Mouse (Mus musculus) hindbrain, embryonic 12.5 days (tissue): ENCODE measurements around the gene Zfp593. TPM values are rescaled to one million over a fixed set of nuclear protein-coding genes. Genes with fewer than 3 reads are reported as not detected.

ENCODE experiments used
- ATAC-seq: fragments of 200-750 bp; cut with Nextera tagmentation; 2 replicates; pipeline ENCODE4 v1.8.0; 2017; ENCODE audit warnings: moderate TSS enrichment; ENCODE audit not compliant: low FRiP score
- H3K27ac ChIP-seq: fragments of 300-500 bp; sonication (generic); 2 replicates; pipeline ENCODE4 v1.5.1; 2016; ENCODE audit warnings: mild to moderate bottlenecking
- H3K27me3 ChIP-seq: fragments of 300-500 bp; sonication (generic); 2 replicates; pipeline ENCODE4 v1.6.1; 2016; ENCODE audit warnings: mild to moderate bottlenecking
- H3K36me3 ChIP-seq: fragments of 300-500 bp; sonication (generic); 2 replicates; pipeline ENCODE4 v1.6.1; 2016; ENCODE audit warnings: mild to moderate bottlenecking
- H3K4me1 ChIP-seq: fragments of 300-500 bp; sonication (generic); 2 replicates; pipeline ENCODE4 v1.6.1; 2016
- H3K4me2 ChIP-seq: fragments of 300-500 bp; sonication (generic); replicated peaks from 2 replicates; pipeline ENCODE4 v1.6.1; 2016; ENCODE audit warnings: mild to moderate bottlenecking
- H3K4me3 ChIP-seq: fragments of 300-500 bp; sonication (generic); 2 replicates; pipeline ENCODE4 v1.5.1; 2016; ENCODE audit warnings: mild to moderate bottlenecking
- H3K9ac ChIP-seq: fragments of 300-500 bp; sonication (generic); 2 replicates; pipeline ENCODE4 v1.6.1; 2016; ENCODE audit warnings: mild to moderate bottlenecking, moderate library complexity
- H3K9me3 ChIP-seq: fragments of 300-500 bp; sonication (generic); replicated peaks from 2 replicates; pipeline ENCODE4 v1.6.1; 2016; ENCODE audit warnings: mild to moderate bottlenecking
- WGBS: fragments of 180-500 bp; shearing (Covaris S2); methylation state at CpG from one replicate; pipeline ENCODE4 v1.1.7; 2016; 5-methylcytosine and 5-hydroxymethylcytosine counted together
- polyA plus RNA-seq: library from polyadenylated mRNA; unstranded; fragments of >200 nt; fragmentation: Nextera tagmentation; extraction: Ambion mirVana; gene quantifications from 2 replicates; pipeline ENCODE4 v1.2.1, GENCODE M21; 2016

The Zfp593 gene
- polyA plus RNA-seq, 1 experiment from 2014 or later = 18.3 TPM

GRCm38 (mm10) chr4:134253722-134254324 lies 8.4 kb upstream of the Zfp593 start, which contains the start of gene Grrp1:
Gene Grrp1 (minus strand): TSS chr4:134254106.
- ATAC-seq = no peak
- Histone ChIP-seq H3K27me3 (peaks cover 74% of the 10 kb centered on the region), H3K4me1 (peaks cover 79% of the 10 kb centered on the region), H3K9me3 (no peaks in the 10 kb centered on the region), H3K27ac (no peak within 1 kb of the TSS), H3K9ac (peak within 1 kb of the TSS; percentile 29; the same call in 1 of the 2 replicates), H3K4me3 (peak within 1 kb of the TSS; percentile 56), H3K4me2 (peak within 1 kb of the TSS; percentile 89), H3K36me3 (no peaks in the 10 kb centered on the region)
- under 1% methylated on average over 13 of the region's 13 CpGs for whole genome bisulfite sequencing

- Histone ChIP-seq H3K9ac (0 out of 2 replicates have a peak overlapping the region, but pooled peaks have one; percentile 29), H3K4me2 (peak overlapping the region; percentile 89), H3K27ac (no peak overlapping the region), H3K36me3 (no peaks in the 10 kb centered on the region), H3K4me3 (peak overlapping the region; percentile 56), H3K9me3 (no peaks in the 10 kb centered on the region), H3K4me1 (peaks cover 79% of the 10 kb centered on the region), H3K27me3 (peaks cover 81% of the 10 kb centered on the region)
- no peak for ATAC-seq
- WGBS = 4% methylated on average over 15 of the region's 15 CpGs
Observed at GRCm38 (mm10) chr4:134252911-134253721, 7.7 kb upstream of the Zfp593 start.

- H3K27ac ChIP-seq = 0 out of 2 replicates have a peak overlapping the region, but pooled peaks have one; percentile 62
- peaks cover 74% of the 10 kb centered on the region for H3K4me1 ChIP-seq
- ATAC-seq = no peak
- peak overlapping the region; percentile 89 for H3K4me2 ChIP-seq
- no peaks in the 10 kb centered on the region for H3K9me3 ChIP-seq
- H3K27me3 ChIP-seq = peaks cover 89% of the 10 kb centered on the region
- WGBS = 2% methylated on average over 22 of the region's 22 CpGs
- H3K9ac ChIP-seq = peak overlapping the region; percentile 68
- no peaks in the 10 kb centered on the region for H3K36me3 ChIP-seq
- H3K4me3 ChIP-seq = peak overlapping the region; percentile 56
Observed at GRCm38 (mm10) chr4:134252131-134252910, 6.9 kb upstream of the Zfp593 start.

- Histone ChIP-seq H3K9ac (peak overlapping the region; percentile 68), H3K27ac (peak overlapping the region; percentile 62), H3K27me3 (peaks cover 98% of the 10 kb centered on the region), H3K36me3 (no peaks in the 10 kb centered on the region), H3K4me3 (peak overlapping the region; percentile 56), H3K9me3 (no peaks in the 10 kb centered on the region), H3K4me1 (peaks cover 66% of the 10 kb centered on the region), H3K4me2 (peak overlapping the region; percentile 89)
- under 1% methylated on average over 91 of the region's 91 CpGs for WGBS
- ATAC-seq = peak; percentile 33
Observed at GRCm38 (mm10) chr4:134251241-134252130, 6.1 kb upstream of the Zfp593 start.

- H3K4me1 ChIP-seq = peaks cover 65% of the 10 kb centered on the region
Observed at GRCm38 (mm10) chr4:134250930-134251240, 5.5 kb upstream of the Zfp593 start.

GRCm38 (mm10) chr4:134250116-134250929 lies 4.9 kb upstream of the Zfp593 start:
- WGBS = 5% methylated on average over 27 of the region's 27 CpGs
- Histone ChIP-seq H3K27ac (no peak overlapping the region), H3K9ac (no peak overlapping the region), H3K4me1 (peaks cover 64% of the 10 kb centered on the region), H3K4me3 (peak overlapping the region; percentile 56), H3K27me3 (peaks cover 93% of the 10 kb centered on the region), H3K9me3 (no peaks in the 10 kb centered on the region), H3K4me2 (peak overlapping the region; percentile 89), H3K36me3 (no peaks in the 10 kb centered on the region)
- no peak for ATAC-seq

More at GRCm38 (mm10) chr4:134250930-134251240, 5.5 kb upstream of the Zfp593 start:
- no peak for ATAC-seq
- peak overlapping the region; percentile 89 for H3K4me2 ChIP-seq
- peak overlapping the region; percentile 56 for H3K4me3 ChIP-seq
- H3K36me3 ChIP-seq = no peaks in the 10 kb centered on the region
- H3K27ac ChIP-seq = no peak overlapping the region; the same call in 1 of the 2 replicates
- H3K9ac ChIP-seq = peak overlapping the region; percentile 68
- H3K27me3 ChIP-seq = peaks cover 98% of the 10 kb centered on the region
- WGBS = 9% methylated on average over 10 of the region's 10 CpGs
- no peaks in the 10 kb centered on the region for H3K9me3 ChIP-seq

- Histone ChIP-seq H3K9me3 (no peaks in the 10 kb centered on the region), H3K4me1 (peaks cover 64% of the 10 kb centered on the region), H3K27me3 (peaks cover 86% of the 10 kb centered on the region), H3K9ac (no peak overlapping the region), H3K4me3 (peak overlapping the region; percentile 32), H3K4me2 (peak overlapping the region; percentile 89), H3K27ac (no peak overlapping the region), H3K36me3 (no peaks in the 10 kb centered on the region)
- peak; percentile 37; the same call in 1 of the 2 replicates for ATAC-seq
- WGBS = 1% methylated on average over 30 of the region's 30 CpGs
Observed at GRCm38 (mm10) chr4:134249651-134250050, 4.3 kb upstream of the Zfp593 start.

GRCm38 (mm10) chr4:134246719-134247258 lies 1.4 kb upstream of the Zfp593 start, which contains the start of gene Gm30191:
Gene Gm30191 (plus strand): TSS chr4:134246935.
- Histone ChIP-seq H3K4me2 (peak within 1 kb of the TSS; percentile 96), H3K4me1 (peaks cover 41% of the 10 kb centered on the region), H3K27me3 (peaks cover 58% of the 10 kb centered on the region), H3K9me3 (no peaks in the 10 kb centered on the region), H3K27ac (no peak within 1 kb of the TSS), H3K36me3 (no peaks in the 10 kb centered on the region), H3K4me3 (peak within 1 kb of the TSS; percentile 87), H3K9ac (peak within 1 kb of the TSS; percentile 83; the same call in 1 of the 2 replicates)
- 70% methylated on average over 7 of the region's 7 CpGs for WGBS
- no peak for ATAC-seq

GRCm38 (mm10) chr4:134246256-134246655 lies 864 bp upstream of the Zfp593 start:
- Histone ChIP-seq H3K27me3 (peaks cover 52% of the 10 kb centered on the region), H3K27ac (no peak overlapping the region), H3K9ac (no peak overlapping the region), H3K36me3 (no peaks in the 10 kb centered on the region), H3K4me3 (no peak overlapping the region), H3K4me2 (0 out of 2 replicates have a peak overlapping the region, but pooled peaks have one; percentile 96), H3K9me3 (no peaks in the 10 kb centered on the region), H3K4me1 (peaks cover 36% of the 10 kb centered on the region)
- ATAC-seq = no peak
- 28% methylated on average over 4 of the region's 4 CpGs for WGBS

GRCm38 (mm10) chr4:134243516-134244250 lies 1.7 kb downstream of the Zfp593 start, which contains the start of gene E130218I03Rik:
Gene E130218I03Rik (plus strand): TSS chr4:134243662.
- Histone ChIP-seq H3K27me3 (peaks cover 31% of the 10 kb centered on the region), H3K36me3 (no peaks in the 10 kb centered on the region), H3K4me3 (peak within 1 kb of the TSS; percentile 87), H3K27ac (no peak within 1 kb of the TSS), H3K4me1 (peaks cover 17% of the 10 kb centered on the region), H3K9me3 (no peaks in the 10 kb centered on the region), H3K4me2 (peak within 1 kb of the TSS; percentile 96), H3K9ac (peak within 1 kb of the TSS; percentile 83; the same call in 1 of the 2 replicates)
- no peak for ATAC-seq
- WGBS = 91% methylated on average over 17 of the region's 17 CpGs
